Mouse (Mus musculus) lung, postnatal 0 days (tissue): ENCODE results near the gene Bcor. TPM values are rescaled to one million over a fixed set of nuclear protein-coding genes. Genes with fewer than 3 reads are reported as not detected.

Source experiments
- ATAC-seq: fragments of 200-750 bp; cut with Nextera tagmentation; 2 replicates; pipeline ENCODE4 v1.8.0; 2017; ENCODE audit warnings: moderate library complexity
- DNase-seq: peaks from one replicate; pipeline ENCODE4 v3.0.0-alpha.2; 2016; ENCODE audit warnings: low spot score
- H3K27ac ChIP-seq: fragments of 300-500 bp; sonication (generic); 2 replicates; pipeline ENCODE4 v1.5.1; 2014; ENCODE audit warnings: antibody characterized with exemption, mild to moderate bottlenecking, low read length, mixed read lengths
- H3K27me3 ChIP-seq: fragments of 300-500 bp; sonication (generic); replicated peaks from 2 replicates; pipeline ENCODE4 v1.6.1; 2014; ENCODE audit warnings: low read length, mixed read lengths; ENCODE audit not compliant: insufficient read depth
- H3K36me3 ChIP-seq: fragments of 300-500 bp; sonication (generic); 2 replicates; pipeline ENCODE4 v1.6.1; 2014; ENCODE audit warnings: low read length, mixed read lengths; ENCODE audit not compliant: insufficient read depth
- H3K4me1 ChIP-seq: fragments of 300-500 bp; sonication (generic); 2 replicates; pipeline ENCODE4 v1.6.1; 2014; ENCODE audit warnings: antibody characterized with exemption, low read depth, low read length, mixed read lengths; ENCODE audit not compliant: insufficient read depth
- H3K4me2 ChIP-seq: fragments of 300-500 bp; sonication (generic); replicated peaks from 2 replicates; pipeline ENCODE4 v1.6.1; 2014; ENCODE audit warnings: low read depth, mild to moderate bottlenecking, low read length, moderate library complexity, mixed read lengths
- H3K4me3 ChIP-seq: fragments of 300-500 bp; sonication (generic); 2 replicates; pipeline ENCODE4 v1.5.1; 2014; ENCODE audit warnings: low read depth, low read length
- H3K9ac ChIP-seq: fragments of 300-500 bp; sonication (generic); replicated peaks from 2 replicates; pipeline ENCODE4 v1.6.1; 2014; ENCODE audit warnings: low read depth, mild to moderate bottlenecking
- H3K9me3 ChIP-seq: fragments of 300-500 bp; sonication (generic); 2 replicates; pipeline ENCODE4 v1.6.1; 2016; ENCODE audit warnings: low read length, mixed read lengths
- CTCF ChIP-seq: IDR thresholded peaks from 2 replicates; pipeline ENCODE4 v1.5.1; 2016; ENCODE audit warnings: antibody characterized with exemption, mild to moderate bottlenecking
- EP300 ChIP-seq: IDR thresholded peaks from 2 replicates; pipeline ENCODE4 v1.6.1; 2016; ENCODE audit warnings: antibody characterized with exemption, mild to moderate bottlenecking, control low read depth
- WGBS: fragments of 180-500 bp; shearing (Covaris S2); extraction: QIAGEN DNeasy Blood & Tissue Kit; methylation state at CpG from one replicate; pipeline ENCODE4 v1.1.7; 2014; 5-methylcytosine and 5-hydroxymethylcytosine counted together
- polyA plus RNA-seq: library from polyadenylated mRNA; unstranded; fragments of >200 nt; fragmentation: Nextera tagmentation; extraction: Ambion mirVana; gene quantifications from 2 replicates; pipeline ENCODE4 v1.2.1, GENCODE M21; 2015

Bcor gene
- polyA plus RNA-seq, 1 experiment from 2014 or later: 8.2 TPM

DNA sequence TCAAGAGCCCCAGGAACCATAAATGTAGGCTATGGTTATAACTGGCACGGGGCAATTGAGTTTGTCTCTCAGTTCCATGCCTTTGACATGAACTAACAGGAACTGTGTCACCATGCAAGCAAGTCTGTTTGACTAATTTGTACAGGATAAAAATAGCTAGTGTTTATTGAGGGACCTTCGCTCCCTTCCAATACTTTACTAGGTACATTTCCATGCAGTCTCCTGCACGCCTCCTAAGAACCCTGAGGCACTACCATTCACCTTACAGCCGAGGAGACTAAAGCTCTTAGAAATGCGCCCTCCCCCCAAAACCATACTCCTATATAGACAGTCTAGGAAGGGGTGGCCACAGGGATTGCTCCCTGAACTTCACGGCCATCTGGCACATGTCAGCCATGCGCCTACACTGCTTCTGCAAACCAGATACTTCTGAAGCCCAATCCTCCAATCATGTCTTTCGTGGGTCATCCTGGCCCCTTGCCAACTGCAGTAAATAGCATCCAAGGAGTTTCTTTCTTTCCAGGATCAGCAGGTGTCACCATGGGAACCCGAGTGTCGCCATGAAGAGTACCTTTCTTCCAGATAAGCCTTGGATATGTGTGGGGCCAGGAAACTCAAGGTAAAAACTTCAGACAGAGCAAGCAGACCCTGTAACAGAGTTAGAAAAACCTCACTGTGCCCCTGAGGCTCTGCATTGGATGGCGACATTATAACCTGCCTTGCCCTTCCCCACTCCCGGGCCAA, 63.2 kb downstream of the Bcor start:
- 60% methylated on average over 12 of the region's 12 CpGs for WGBS
- Histone ChIP-seq H3K36me3 (no peaks in the 10 kb centered on the region), H3K9ac (no peak overlapping the region), H3K27me3 (0 out of 2 replicates have a peak, but pooled peaks cover under 1% of the 10 kb centered on the region), H3K27ac (no peak overlapping the region), H3K4me1 (no peaks in the 10 kb centered on the region), H3K9me3 (no peaks in the 10 kb centered on the region), H3K4me2 (no peak overlapping the region), H3K4me3 (no peak overlapping the region)
- no peak for TF ChIP-seq CTCF
- no peak for DNase-seq
- ATAC-seq: no peak

DNA sequence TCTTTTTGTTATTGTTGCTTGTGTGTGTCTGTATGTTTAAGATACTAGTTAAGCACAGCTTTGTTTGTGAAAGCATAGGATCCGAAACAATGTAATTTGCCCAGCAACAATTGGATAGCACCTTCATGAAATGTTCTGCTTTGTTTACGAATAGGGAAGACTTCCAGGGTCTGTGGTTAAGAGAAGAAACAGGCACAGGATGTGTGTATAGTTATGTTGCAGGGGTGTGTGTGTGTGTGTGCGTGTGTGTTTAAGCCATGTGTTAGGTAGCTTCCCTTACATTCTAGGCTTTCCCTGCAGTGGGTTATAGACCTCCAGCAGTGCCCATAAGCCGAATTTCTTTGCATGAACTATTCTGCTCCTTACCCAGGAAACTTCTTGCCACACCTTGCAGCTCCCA, 66.8 kb downstream of the Bcor start:
- no peak for TF ChIP-seq EP300
- TF ChIP-seq CTCF: no peak
- ATAC-seq (no peak), DNase-seq (no peak)
- 74% methylated on average over 4 of the region's 4 CpGs for WGBS
- no peaks in the 10 kb centered on the region for H3K9me3 ChIP-seq
- no peak overlapping the region for H3K4me3 ChIP-seq
- no peak overlapping the region for H3K27ac ChIP-seq
- H3K27me3 ChIP-seq: 0 out of 2 replicates have a peak, but pooled peaks cover 10% of the 10 kb centered on the region
- no peaks in the 10 kb centered on the region for H3K36me3 ChIP-seq
- no peaks in the 10 kb centered on the region; the same call in 1 of the 2 replicates for H3K4me1 ChIP-seq
- H3K9ac ChIP-seq: no peak overlapping the region
- H3K4me2 ChIP-seq: no peak overlapping the region

DNA sequence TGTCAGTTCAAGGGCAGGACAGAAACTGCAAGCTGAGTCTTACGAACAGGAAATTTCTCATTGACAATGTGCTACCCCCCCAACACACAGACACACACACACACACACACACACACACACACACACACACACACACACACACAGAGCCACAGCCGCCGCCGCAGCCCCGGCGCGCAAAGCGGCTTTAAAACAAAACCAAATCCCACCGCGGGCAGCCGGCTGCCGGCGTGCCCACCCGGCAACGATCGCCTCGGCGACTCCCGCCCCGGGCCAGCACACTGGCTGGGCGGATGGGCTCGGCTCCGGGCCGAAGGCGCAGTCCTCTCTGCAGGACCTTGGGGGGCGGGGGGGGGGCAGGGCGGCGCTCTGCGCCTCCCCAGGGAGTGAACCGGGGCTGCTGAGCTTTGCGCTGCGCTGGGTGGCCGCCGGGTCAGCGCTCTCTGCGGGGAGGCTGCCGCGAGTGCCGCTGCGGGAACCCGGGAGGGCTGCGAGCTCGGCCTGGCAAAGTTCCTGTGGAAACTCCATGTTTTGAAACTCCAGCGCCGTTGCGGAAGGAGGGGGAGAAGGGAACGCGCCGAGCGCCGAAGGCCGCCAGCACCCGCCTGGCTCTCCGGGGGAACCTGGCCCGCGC, 68.6 kb downstream of the Bcor start:
- H3K9me3 ChIP-seq: no peaks in the 10 kb centered on the region
- DNase-seq (peak; percentile 60), ATAC-seq (peak; percentile 18)
- 7% methylated on average over 10 of the region's 56 CpGs for WGBS
- H3K36me3 ChIP-seq: no peaks in the 10 kb centered on the region
- peak overlapping the region; percentile 83 for H3K4me2 ChIP-seq
- peak overlapping the region; percentile 44 for H3K9ac ChIP-seq
- no peak for TF ChIP-seq EP300
- TF ChIP-seq CTCF: no peak
- 0 out of 2 replicates have a peak, but pooled peaks cover 10% of the 10 kb centered on the region for H3K27me3 ChIP-seq
- no peaks in the 10 kb centered on the region; the same call in 1 of the 2 replicates for H3K4me1 ChIP-seq
- peak overlapping the region; percentile 53 for H3K4me3 ChIP-seq
- peak overlapping the region; percentile 92 for H3K27ac ChIP-seq

DNA sequence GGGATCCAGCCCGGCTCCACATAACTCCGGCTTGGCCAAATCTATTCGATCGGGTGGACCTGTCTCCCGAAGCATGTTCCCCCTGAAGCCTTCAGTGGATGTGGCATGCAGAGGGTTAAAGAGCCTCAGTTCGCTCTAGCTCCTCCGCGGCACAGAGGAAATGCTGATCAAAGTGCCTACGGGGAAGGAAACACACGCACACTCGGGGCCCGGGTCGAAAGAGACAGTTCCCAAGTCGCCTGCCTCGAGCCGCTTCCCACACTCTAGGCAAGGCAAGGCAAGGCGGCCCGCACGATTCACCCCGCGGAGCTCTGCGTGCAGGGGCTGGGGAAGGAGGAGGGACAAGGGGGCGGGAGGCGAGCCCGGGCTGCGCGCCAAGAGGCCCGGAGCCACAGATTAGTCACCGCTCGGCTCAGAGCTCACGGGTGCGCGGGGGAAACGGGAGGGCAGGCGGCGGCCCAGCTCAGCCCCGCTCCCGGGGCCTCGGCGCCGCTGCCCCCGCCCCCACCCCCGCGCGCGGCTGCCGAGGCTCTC, 69.2 kb downstream of the Bcor start:
- ATAC-seq (peak; percentile 70), DNase-seq (peak; percentile 80)
- Histone ChIP-seq H3K4me1 (no peaks in the 10 kb centered on the region; the same call in 1 of the 2 replicates), H3K27me3 (0 out of 2 replicates have a peak, but pooled peaks cover 10% of the 10 kb centered on the region), H3K4me3 (peak overlapping the region; percentile 53), H3K27ac (peak overlapping the region; percentile 92), H3K36me3 (no peaks in the 10 kb centered on the region), H3K4me2 (peak overlapping the region; percentile 83), H3K9ac (no peak overlapping the region), H3K9me3 (no peaks in the 10 kb centered on the region)
- WGBS: 5% methylated on average over 18 of the region's 47 CpGs
- TF ChIP-seq EP300 (no peak), CTCF (no peak)

DNA sequence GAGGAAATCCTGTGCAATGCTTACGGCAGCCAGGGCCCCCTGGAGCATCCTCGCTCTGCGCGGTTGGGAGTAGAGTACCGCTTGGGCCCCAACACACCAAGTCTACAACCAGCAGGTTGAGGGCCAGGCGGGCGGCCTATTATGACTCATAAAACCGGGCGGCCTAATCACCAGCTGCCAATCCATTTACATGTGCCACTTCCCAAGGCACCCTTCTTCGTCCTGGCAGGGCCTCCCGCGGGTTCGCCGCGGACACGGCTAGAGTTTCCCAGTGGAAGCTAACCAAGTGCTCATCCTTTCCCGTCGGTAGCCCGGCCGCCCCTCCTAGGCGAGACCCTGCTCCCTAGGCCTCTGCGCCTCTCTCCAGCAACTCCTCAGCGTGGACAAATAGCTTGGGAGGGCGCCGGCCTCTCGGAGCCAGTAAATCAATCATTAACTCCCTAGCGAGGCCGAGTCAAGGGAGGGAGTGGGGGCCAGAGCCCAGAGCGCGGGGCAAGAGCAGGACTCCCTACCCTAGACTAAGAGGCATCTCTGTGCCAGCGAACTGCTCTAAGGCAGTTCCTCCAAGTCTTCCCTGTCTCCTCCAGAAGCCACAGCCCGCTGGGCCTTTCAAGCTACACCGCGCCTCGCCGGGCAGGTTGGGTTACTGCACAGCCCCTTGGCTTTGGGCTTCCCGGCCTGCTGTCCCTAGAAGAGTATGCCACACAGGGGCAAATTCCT, 69.8 kb downstream of the Bcor start:
- Histone ChIP-seq H3K27me3 (0 out of 2 replicates have a peak, but pooled peaks cover 10% of the 10 kb centered on the region), H3K9ac (no peak overlapping the region), H3K4me1 (no peaks in the 10 kb centered on the region; the same call in 1 of the 2 replicates), H3K4me3 (no peak overlapping the region), H3K27ac (peak overlapping the region; percentile 92), H3K4me2 (peak overlapping the region; percentile 83), H3K36me3 (no peaks in the 10 kb centered on the region), H3K9me3 (no peaks in the 10 kb centered on the region)
- peak; percentile 18 for TF ChIP-seq CTCF
- no peak for TF ChIP-seq EP300
- DNase-seq (peak; percentile 42), ATAC-seq (peak; percentile 7; the same call in 1 of the 2 replicates)
- WGBS: 8% methylated on average over 31 of the region's 37 CpGs
